Mouse (Mus musculus): ENCODE results near the gene Spata13. TPM values are rescaled to one million over a fixed set of nuclear protein-coding genes. Genes with fewer than 3 reads are reported as not detected.

The Spata13 gene
- polyA plus RNA-seq, 1 experiment, result 4.8 TPM

- peaks cover 44% of the 10 kb centered on the region for H3K36me3 ChIP-seq (ENCODE audit: control insufficient read depth)
- H3K4me1 ChIP-seq (ENCODE audit: control insufficient read depth), result no peaks in the 10 kb centered on the region
- TF ChIP-seq GATA1 (IDR thresholded peaks at IDR 0.05; ENCODE audit: low read length) (no peak), TAL1 (IDR thresholded peaks at IDR 0.05; ENCODE audit: low read length) (no peak)
- H3K9me3 ChIP-seq (ENCODE audit: control insufficient read depth, low read length), result no peaks in the 10 kb centered on the region
- no peak overlapping the region for H3K4me3 ChIP-seq (replicated peaks)
- no peaks in the 10 kb centered on the region for H3K27me3 ChIP-seq (ENCODE audit: control insufficient read depth)
Observed at GRCm38 (mm10) chr14:60799762-60800728, 166.2 kb downstream of the Spata13 start.

- Histone ChIP-seq H3K4me1 (ENCODE audit: control insufficient read depth) (no peaks in the 10 kb centered on the region), H3K4me3 (replicated peaks) (no peak overlapping the region), H3K27me3 (ENCODE audit: control insufficient read depth) (no peaks in the 10 kb centered on the region), H3K9me3 (ENCODE audit: control insufficient read depth, low read length) (no peaks in the 10 kb centered on the region), H3K36me3 (ENCODE audit: control insufficient read depth) (peaks cover 42% of the 10 kb centered on the region)
- TF ChIP-seq TAL1 (IDR thresholded peaks at IDR 0.05; ENCODE audit: low read length) (no peak), GATA1 (IDR thresholded peaks at IDR 0.05; ENCODE audit: low read length) (no peak)
Observed at GRCm38 (mm10) chr14:60802026-60802425, 168.2 kb downstream of the Spata13 start.

GRCm38 (mm10) chr14:60804978-60805377 lies 171.2 kb downstream of the Spata13 start:
- Histone ChIP-seq H3K4me3 (replicated peaks) (no peak overlapping the region), H3K36me3 (ENCODE audit: control insufficient read depth) (peaks cover 28% of the 10 kb centered on the region), H3K4me1 (ENCODE audit: control insufficient read depth) (no peaks in the 10 kb centered on the region), H3K27me3 (ENCODE audit: control insufficient read depth) (no peaks in the 10 kb centered on the region), H3K9me3 (ENCODE audit: control insufficient read depth, low read length) (no peaks in the 10 kb centered on the region)
- no peak for TF ChIP-seq TAL1 (IDR thresholded peaks at IDR 0.05; ENCODE audit: low read length)
- TF ChIP-seq GATA1 (IDR thresholded peaks at IDR 0.05; ENCODE audit: low read length), result no peak

- no peak overlapping the region for H3K4me3 ChIP-seq (replicated peaks)
- H3K36me3 ChIP-seq (ENCODE audit: control insufficient read depth), result peaks cover 27% of the 10 kb centered on the region
- H3K4me1 ChIP-seq (ENCODE audit: control insufficient read depth), result no peaks in the 10 kb centered on the region
- TF ChIP-seq GATA1 (IDR thresholded peaks at IDR 0.05; ENCODE audit: low read length) (no peak), TAL1 (IDR thresholded peaks at IDR 0.05; ENCODE audit: low read length) (no peak)
- H3K9me3 ChIP-seq (ENCODE audit: control insufficient read depth, low read length), result no peaks in the 10 kb centered on the region
- no peaks in the 10 kb centered on the region for H3K27me3 ChIP-seq (ENCODE audit: control insufficient read depth)
Observed at GRCm38 (mm10) chr14:60805871-60806270, 172.1 kb downstream of the Spata13 start.

GRCm38 (mm10) chr14:60806891-60807344 lies 173.1 kb downstream of the Spata13 start:
- Histone ChIP-seq H3K36me3 (ENCODE audit: control insufficient read depth) (peaks cover 27% of the 10 kb centered on the region), H3K27me3 (ENCODE audit: control insufficient read depth) (no peaks in the 10 kb centered on the region)
- TF ChIP-seq GATA1 (IDR thresholded peaks at IDR 0.05; ENCODE audit: low read length) (no peak), TAL1 (IDR thresholded peaks at IDR 0.05; ENCODE audit: low read length) (no peak)

GRCm38 (mm10) chr14:60809881-60810280 lies 176.1 kb downstream of the Spata13 start:
- Histone ChIP-seq H3K4me3 (replicated peaks) (no peak overlapping the region), H3K36me3 (ENCODE audit: control insufficient read depth) (peaks cover 16% of the 10 kb centered on the region), H3K27me3 (ENCODE audit: control insufficient read depth) (no peaks in the 10 kb centered on the region), H3K4me1 (ENCODE audit: control insufficient read depth) (no peaks in the 10 kb centered on the region), H3K9me3 (ENCODE audit: control insufficient read depth, low read length) (no peaks in the 10 kb centered on the region)
- no peak for TF ChIP-seq GATA1 (IDR thresholded peaks at IDR 0.05; ENCODE audit: low read length)
- TF ChIP-seq TAL1 (IDR thresholded peaks at IDR 0.05; ENCODE audit: low read length), result no peak

More at GRCm38 (mm10) chr14:60806891-60807344, 173.1 kb downstream of the Spata13 start:
- H3K9me3 ChIP-seq (ENCODE audit: control insufficient read depth, low read length), result no peaks in the 10 kb centered on the region
- no peak overlapping the region for H3K4me3 ChIP-seq (replicated peaks)
- H3K4me1 ChIP-seq (ENCODE audit: control insufficient read depth), result no peaks in the 10 kb centered on the region

GRCm38 (mm10) chr14:60811547-60811946 lies 177.7 kb downstream of the Spata13 start:
- no peak overlapping the region for H3K4me3 ChIP-seq (replicated peaks)
- no peak for TF ChIP-seq TAL1 (IDR thresholded peaks at IDR 0.05; ENCODE audit: low read length)
- TF ChIP-seq GATA1 (IDR thresholded peaks at IDR 0.05; ENCODE audit: low read length), result no peak
- no peaks in the 10 kb centered on the region for H3K9me3 ChIP-seq (ENCODE audit: control insufficient read depth, low read length)
- H3K36me3 ChIP-seq (ENCODE audit: control insufficient read depth), result peaks cover 17% of the 10 kb centered on the region
- H3K4me1 ChIP-seq (ENCODE audit: control insufficient read depth), result no peaks in the 10 kb centered on the region
- no peaks in the 10 kb centered on the region for H3K27me3 ChIP-seq (ENCODE audit: control insufficient read depth)

Other genes with a start within 250 kb of the Spata13 start
- 0.08 and 0.14 TPM in 2 replicates for gene C1qtnf9, start 134.1 kb downstream of the Spata13 start, polyA plus RNA-seq (2012)
- 0.39 and 0.76 TPM in 2 replicates for gene Mipep, start 150.6 kb downstream of the Spata13 start, polyA plus RNA-seq (2012)

Data from erythroblast, embryonic 14.5 days (primary cell).